Mouse (Mus musculus): Measurements from ENCODE around the gene Fam19a2. TPM values are rescaled to one million over a fixed set of nuclear protein-coding genes. Genes with fewer than 3 reads are reported as not detected.

Gene Fam19a2
- total RNA-seq, 1 experiment from 2014 or later, result not detected

GRCm38 (mm10) chr10:123521203-123521602 lies 257.4 kb downstream of the Fam19a2 start:
- no peak for ATAC-seq (replicated peaks; ENCODE audit: insufficient number of reproducible peaks, low FRiP score, low TSS enrichment, poor library complexity, severe bottlenecking)

- ATAC-seq (replicated peaks; ENCODE audit: insufficient number of reproducible peaks, low FRiP score, low TSS enrichment, poor library complexity, severe bottlenecking), result no peak
Observed at GRCm38 (mm10) chr10:123525424-123525823, 261.6 kb downstream of the Fam19a2 start.

- ATAC-seq (replicated peaks; ENCODE audit: insufficient number of reproducible peaks, low FRiP score, low TSS enrichment, poor library complexity, severe bottlenecking), result no peak
Observed at GRCm38 (mm10) chr10:123526059-123526458, 262.3 kb downstream of the Fam19a2 start.

GRCm38 (mm10) chr10:123536143-123536542 lies 272.3 kb downstream of the Fam19a2 start:
- no peak for ATAC-seq (replicated peaks; ENCODE audit: insufficient number of reproducible peaks, low FRiP score, low TSS enrichment, poor library complexity, severe bottlenecking)

GRCm38 (mm10) chr10:123548391-123548790 lies 284.6 kb downstream of the Fam19a2 start:
- no peak for ATAC-seq (replicated peaks; ENCODE audit: insufficient number of reproducible peaks, low FRiP score, low TSS enrichment, poor library complexity, severe bottlenecking)

- ATAC-seq (replicated peaks; ENCODE audit: insufficient number of reproducible peaks, low FRiP score, low TSS enrichment, poor library complexity, severe bottlenecking), result no peak
Observed at GRCm38 (mm10) chr10:123567677-123568076, 303.9 kb downstream of the Fam19a2 start.

- no peak for ATAC-seq (replicated peaks; ENCODE audit: insufficient number of reproducible peaks, low FRiP score, low TSS enrichment, poor library complexity, severe bottlenecking)
Observed at GRCm38 (mm10) chr10:123570616-123571188, 306.9 kb downstream of the Fam19a2 start.

GRCm38 (mm10) chr10:123572342-123573070 lies 308.7 kb downstream of the Fam19a2 start:
- ATAC-seq (replicated peaks; ENCODE audit: insufficient number of reproducible peaks, low FRiP score, low TSS enrichment, poor library complexity, severe bottlenecking), result no peak

GRCm38 (mm10) chr10:123577823-123578222 lies 314.0 kb downstream of the Fam19a2 start:
- no peak for ATAC-seq (replicated peaks; ENCODE audit: insufficient number of reproducible peaks, low FRiP score, low TSS enrichment, poor library complexity, severe bottlenecking)

- ATAC-seq (replicated peaks; ENCODE audit: insufficient number of reproducible peaks, low FRiP score, low TSS enrichment, poor library complexity, severe bottlenecking), result no peak
Observed at GRCm38 (mm10) chr10:123579012-123579411, 315.2 kb downstream of the Fam19a2 start.

- ATAC-seq (replicated peaks; ENCODE audit: insufficient number of reproducible peaks, low FRiP score, low TSS enrichment, poor library complexity, severe bottlenecking), result no peak
Observed at GRCm38 (mm10) chr10:123595043-123595442, 331.2 kb downstream of the Fam19a2 start.

GRCm38 (mm10) chr10:123597059-123597458 lies 333.3 kb downstream of the Fam19a2 start:
- ATAC-seq (replicated peaks; ENCODE audit: insufficient number of reproducible peaks, low FRiP score, low TSS enrichment, poor library complexity, severe bottlenecking), result no peak

- no peak for ATAC-seq (replicated peaks; ENCODE audit: insufficient number of reproducible peaks, low FRiP score, low TSS enrichment, poor library complexity, severe bottlenecking)
Observed at GRCm38 (mm10) chr10:123605671-123606070, 341.9 kb downstream of the Fam19a2 start.

- no peak for ATAC-seq (replicated peaks; ENCODE audit: insufficient number of reproducible peaks, low FRiP score, low TSS enrichment, poor library complexity, severe bottlenecking)
Observed at GRCm38 (mm10) chr10:123626691-123627090, 362.9 kb downstream of the Fam19a2 start.

- ATAC-seq (replicated peaks; ENCODE audit: insufficient number of reproducible peaks, low FRiP score, low TSS enrichment, poor library complexity, severe bottlenecking), result no peak
Observed at GRCm38 (mm10) chr10:123629248-123629744, 365.5 kb downstream of the Fam19a2 start.

GRCm38 (mm10) chr10:123632029-123632428 lies 368.2 kb downstream of the Fam19a2 start:
- no peak for ATAC-seq (replicated peaks; ENCODE audit: insufficient number of reproducible peaks, low FRiP score, low TSS enrichment, poor library complexity, severe bottlenecking)

GRCm38 (mm10) chr10:123636655-123637054 lies 372.9 kb downstream of the Fam19a2 start:
- no peak for ATAC-seq (replicated peaks; ENCODE audit: insufficient number of reproducible peaks, low FRiP score, low TSS enrichment, poor library complexity, severe bottlenecking)

- no peak for ATAC-seq (replicated peaks; ENCODE audit: insufficient number of reproducible peaks, low FRiP score, low TSS enrichment, poor library complexity, severe bottlenecking)
Observed at GRCm38 (mm10) chr10:123637496-123637895, 373.7 kb downstream of the Fam19a2 start.

GRCm38 (mm10) chr10:123645568-123645967 lies 381.8 kb downstream of the Fam19a2 start:
- no peak for ATAC-seq (replicated peaks; ENCODE audit: insufficient number of reproducible peaks, low FRiP score, low TSS enrichment, poor library complexity, severe bottlenecking)

GRCm38 (mm10) chr10:123671208-123671607 lies 407.4 kb downstream of the Fam19a2 start:
- ATAC-seq (replicated peaks; ENCODE audit: insufficient number of reproducible peaks, low FRiP score, low TSS enrichment, poor library complexity, severe bottlenecking), result no peak

Data from monocyte, adult 5-6 weeks (primary cell).